Mouse (Mus musculus) naive thymus-derived CD4-positive, alpha-beta T cell, adult 2 months (primary cell): ENCODE measurements around the gene Fzd10.

Experiments
- DNase-seq: peaks from one replicate; pipeline ENCODE4 v3.0.0-alpha.2; 2011; ENCODE audit warnings: low read depth

The Fzd10 gene

GRCm38 (mm10) chr5:128600072-128601021 is at the start of gene Fzd10:
Fzd10 (plus strand) TSS chr5:128600844.
- DNase-seq = peak; percentile 24

- no peak for DNase-seq
Measured at GRCm38 (mm10) chr5:128551448-128551847, 49.2 kb upstream of the Fzd10 start.

GRCm38 (mm10) chr5:128552136-128552890 is 48.3 kb upstream of the Fzd10 start:
- DNase-seq = no peak

GRCm38 (mm10) chr5:128558126-128558525 is 42.5 kb upstream of the Fzd10 start:
- DNase-seq = no peak

GRCm38 (mm10) chr5:128567313-128567712 is 33.3 kb upstream of the Fzd10 start:
- no peak for DNase-seq

GRCm38 (mm10) chr5:128568970-128569369 is 31.7 kb upstream of the Fzd10 start:
- no peak for DNase-seq

GRCm38 (mm10) chr5:128570091-128570490 is 30.6 kb upstream of the Fzd10 start:
- no peak for DNase-seq

- DNase-seq = no peak
Measured at GRCm38 (mm10) chr5:128570848-128571247, 29.8 kb upstream of the Fzd10 start.

- no peak for DNase-seq
Measured at GRCm38 (mm10) chr5:128571706-128572105, 28.9 kb upstream of the Fzd10 start.

GRCm38 (mm10) chr5:128575997-128576579 is 24.6 kb upstream of the Fzd10 start:
- DNase-seq = no peak

GRCm38 (mm10) chr5:128579047-128579650 is 21.5 kb upstream of the Fzd10 start:
- DNase-seq = no peak

- DNase-seq = no peak
Measured at GRCm38 (mm10) chr5:128580931-128581330, 19.7 kb upstream of the Fzd10 start.

GRCm38 (mm10) chr5:128581516-128581921 is 19.1 kb upstream of the Fzd10 start:
- DNase-seq = no peak

- DNase-seq = no peak
Measured at GRCm38 (mm10) chr5:128589231-128589630, 11.4 kb upstream of the Fzd10 start.

- DNase-seq = no peak
Measured at GRCm38 (mm10) chr5:128593446-128593845, 7.2 kb upstream of the Fzd10 start.

GRCm38 (mm10) chr5:128596813-128597212 is 3.8 kb upstream of the Fzd10 start:
- no peak for DNase-seq

GRCm38 (mm10) chr5:128597381-128597780 is 3.3 kb upstream of the Fzd10 start:
- DNase-seq = no peak

GRCm38 (mm10) chr5:128598191-128598720 is 2.4 kb upstream of the Fzd10 start:
- no peak for DNase-seq

GRCm38 (mm10) chr5:128598760-128599364 is 1.8 kb upstream of the Fzd10 start:
- no peak for DNase-seq

- DNase-seq = no peak
Measured at GRCm38 (mm10) chr5:128599365-128600071, 1.1 kb upstream of the Fzd10 start.
